Mouse (Mus musculus) E14TG2a.4 (cell line): ENCODE measurements at regions not wholly inside any gene's neighbourhood (a gene's known extent, or its start where the extent isn't known, plus 50 kb on each side); places are given as distances from the start of the nearest gene placed in this dataset.
A peak's percentile ranks its signal among the peaks of the same experiment; 100 is the strongest.

Experiments used
- H3K27me3 ChIP-seq: 2 replicates; pipeline ENCODE4 v1.6.1; 2014; ENCODE audit warnings: low read length, control low read depth; ENCODE audit not compliant: insufficient read depth
- H3K36me3 ChIP-seq: 2 replicates; pipeline ENCODE4 v1.6.1; 2014; ENCODE audit warnings: low read length, control low read depth; ENCODE audit not compliant: insufficient read depth
- H3K4me1 ChIP-seq: replicated peaks from 2 replicates; pipeline ENCODE4 v1.6.1; 2014; ENCODE audit warnings: low read depth, low read length, control low read depth
- H3K4me3 ChIP-seq: replicated peaks from 2 replicates; pipeline ENCODE4 v1.5.1; 2014; ENCODE audit warnings: mild to moderate bottlenecking, low read length
- H3K9me3 ChIP-seq: 2 replicates; pipeline ENCODE4 v1.6.1; 2014; ENCODE audit warnings: low read length, control low read depth
- CTCF ChIP-seq: conservative IDR thresholded peaks from 2 replicates; pipeline ENCODE4 v1.5.1; 2014; ENCODE audit warnings: low read length
- NANOG ChIP-seq: IDR thresholded peaks from 2 replicates; pipeline ENCODE4 v1.6.1; 2014; ENCODE audit warnings: borderline replicate concordance, low read length, mixed read lengths
- POU5F1 ChIP-seq: IDR thresholded peaks from 2 replicates; pipeline ENCODE4 v1.6.1; 2014; ENCODE audit warnings: low read length, borderline replicate concordance

DNA sequence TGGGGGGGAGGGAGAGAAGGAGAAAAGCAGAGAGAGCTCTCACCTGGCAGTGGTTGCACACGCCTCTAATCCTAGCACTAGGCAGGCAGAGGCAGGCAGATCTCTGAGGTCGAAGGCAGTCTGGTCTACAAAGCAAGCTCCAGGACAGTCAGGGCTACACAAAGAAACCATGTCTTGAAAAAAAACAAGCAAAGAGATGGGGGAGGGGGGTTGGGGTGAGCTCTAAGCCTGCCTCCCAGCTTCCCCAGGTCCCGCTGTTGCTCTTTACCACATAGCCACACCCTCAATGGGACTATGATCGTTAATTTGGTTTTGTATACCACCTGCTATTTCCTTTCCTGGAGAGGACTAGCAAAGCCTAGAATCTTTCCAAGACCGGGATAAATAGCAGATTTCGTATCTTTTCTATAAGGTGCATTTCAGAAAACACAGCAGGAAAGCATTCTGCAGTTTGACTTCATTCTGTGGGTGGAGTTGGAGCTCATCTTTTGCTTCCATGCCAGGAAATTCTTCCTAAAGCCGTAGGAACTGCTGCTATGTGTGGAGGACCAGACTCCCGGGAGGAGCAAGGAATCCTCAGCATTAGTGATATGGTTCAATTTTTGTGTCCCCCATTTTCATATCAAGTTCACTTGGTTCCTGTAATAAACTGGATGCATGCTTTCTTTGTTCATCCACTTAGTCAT, 52.7 kb upstream of the Rgma start:
- peaks cover 42% of the 10 kb centered on the region for H3K4me1 ChIP-seq
- H3K4me3 ChIP-seq: peak overlapping the region; percentile 54; the same call in 1 of the 2 replicates
- H3K9me3 ChIP-seq: peaks cover 9% of the 10 kb centered on the region
- TF ChIP-seq POU5F1: no peak
- TF ChIP-seq NANOG: 0 out of 2 replicates have a peak, but pooled peaks have one; percentile 2
- TF ChIP-seq CTCF: no peak
- peaks cover 61% of the 10 kb centered on the region for H3K27me3 ChIP-seq
- H3K36me3 ChIP-seq: no peaks in the 10 kb centered on the region

DNA sequence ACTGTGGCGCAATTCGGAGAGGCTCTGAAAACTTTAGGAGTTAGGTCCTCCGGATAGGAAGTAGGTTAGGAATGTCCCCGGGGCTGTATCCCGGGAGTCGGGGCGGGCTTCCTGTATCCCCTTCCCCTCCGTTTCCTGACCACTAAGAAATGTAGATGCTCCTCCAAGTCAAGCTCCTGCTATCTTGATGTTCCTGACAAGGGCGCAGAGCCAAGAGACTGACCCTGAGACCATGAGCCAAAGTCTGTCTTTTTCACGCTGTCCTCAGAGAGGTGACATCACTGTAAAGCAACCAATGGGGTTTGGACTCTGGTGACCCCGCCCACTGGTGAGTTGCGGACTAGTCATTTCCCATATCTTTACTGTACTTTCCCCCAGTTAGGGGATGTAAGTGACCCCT, 51.8 kb upstream of the Rgma start:
- peak overlapping the region; percentile 54 for H3K4me3 ChIP-seq
- no peaks in the 10 kb centered on the region for H3K36me3 ChIP-seq
- H3K27me3 ChIP-seq: peaks cover 69% of the 10 kb centered on the region
- H3K9me3 ChIP-seq: peaks cover 13% of the 10 kb centered on the region
- TF ChIP-seq CTCF (no peak), NANOG (no peak), POU5F1 (no peak)
- H3K4me1 ChIP-seq: peaks cover 42% of the 10 kb centered on the region

DNA sequence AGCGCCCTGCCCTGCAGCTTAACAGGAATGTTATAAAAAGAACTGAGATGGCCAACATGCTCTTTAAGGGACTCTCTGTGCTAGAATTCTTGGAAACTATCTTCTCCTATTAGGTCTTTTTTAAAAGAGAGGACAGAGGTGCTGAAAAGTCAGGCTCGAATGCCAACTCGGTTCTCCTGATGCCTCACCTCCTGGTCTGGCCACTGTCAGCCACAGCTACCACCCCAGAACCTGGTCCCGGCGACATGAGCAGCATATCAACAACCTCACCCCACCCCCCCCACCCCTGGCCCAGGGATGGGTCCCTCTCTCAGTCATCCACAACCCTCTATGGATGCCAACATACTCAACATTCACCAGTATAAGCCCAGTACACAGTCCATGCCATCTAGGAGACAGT, 49.8 kb upstream of the Rgma start:
- Histone ChIP-seq H3K4me1 (peaks cover 42% of the 10 kb centered on the region), H3K27me3 (peaks cover 74% of the 10 kb centered on the region), H3K9me3 (peaks cover 13% of the 10 kb centered on the region), H3K4me3 (no peak overlapping the region), H3K36me3 (no peaks in the 10 kb centered on the region)
- no peak for TF ChIP-seq POU5F1
- no peak for TF ChIP-seq NANOG
- TF ChIP-seq CTCF: no peak
